Mouse (Mus musculus) urinary bladder, adult 2 months (tissue): Measurements from ENCODE around the gene Hoxd13. TPM values are rescaled to one million over a fixed set of nuclear protein-coding genes. Genes with fewer than 3 reads are reported as not detected.

ENCODE experiments used
- DNase-seq: peaks from one replicate; pipeline ENCODE4 v3.0.0; 2022; ENCODE audit warnings: low spot score
- polyA plus RNA-seq: library from polyadenylated mRNA; depleted of rRNA; stranded (reverse); fragments of >200 nt; gene quantifications from 2 replicates; pipeline ENCODE4 v1.2.3, GENCODE M21; 2012

Hoxd13 gene
- polyA plus RNA-seq, 1 experiment: 15.4 TPM

- no peak for DNase-seq
Measured at GRCm38 (mm10) chr2:74680561-74681398, 12.7 kb downstream of the Hoxd13 start.

GRCm38 (mm10) chr2:74681594-74682531 lies 13.8 kb downstream of the Hoxd13 start:
- peak; percentile 57 for DNase-seq

- peak; percentile 32 for DNase-seq
Measured at GRCm38 (mm10) chr2:74682796-74683195, 14.7 kb downstream of the Hoxd13 start.

DNA sequence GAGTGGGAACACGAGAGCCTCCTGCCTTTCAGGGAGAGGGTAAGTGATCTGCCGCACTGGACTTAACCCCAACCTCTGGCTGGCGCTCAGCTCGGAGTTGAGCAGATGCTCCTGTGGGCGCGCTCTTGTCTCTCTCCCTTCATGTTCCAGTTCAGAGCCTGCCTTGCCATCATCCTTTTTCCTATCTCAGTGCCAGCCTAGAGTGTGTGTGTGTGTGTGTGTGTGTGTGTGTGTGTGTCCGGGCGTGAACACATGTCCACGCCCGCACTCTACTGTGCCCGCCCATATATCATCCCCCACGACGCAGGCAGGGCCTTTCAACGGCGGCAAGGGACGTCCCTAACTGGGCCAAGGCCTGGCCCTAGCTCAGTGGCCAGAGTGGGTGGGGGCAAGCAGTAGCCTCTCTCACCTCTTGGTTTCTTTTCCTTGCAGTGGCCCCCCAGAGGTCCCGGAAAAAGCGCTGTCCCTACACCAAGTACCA lies 15.4 kb downstream of the Hoxd13 start:
- DNase-seq: no peak

GRCm38 (mm10) chr2:74684106-74684505 lies 16.0 kb downstream of the Hoxd13 start:
- no peak for DNase-seq

DNA sequence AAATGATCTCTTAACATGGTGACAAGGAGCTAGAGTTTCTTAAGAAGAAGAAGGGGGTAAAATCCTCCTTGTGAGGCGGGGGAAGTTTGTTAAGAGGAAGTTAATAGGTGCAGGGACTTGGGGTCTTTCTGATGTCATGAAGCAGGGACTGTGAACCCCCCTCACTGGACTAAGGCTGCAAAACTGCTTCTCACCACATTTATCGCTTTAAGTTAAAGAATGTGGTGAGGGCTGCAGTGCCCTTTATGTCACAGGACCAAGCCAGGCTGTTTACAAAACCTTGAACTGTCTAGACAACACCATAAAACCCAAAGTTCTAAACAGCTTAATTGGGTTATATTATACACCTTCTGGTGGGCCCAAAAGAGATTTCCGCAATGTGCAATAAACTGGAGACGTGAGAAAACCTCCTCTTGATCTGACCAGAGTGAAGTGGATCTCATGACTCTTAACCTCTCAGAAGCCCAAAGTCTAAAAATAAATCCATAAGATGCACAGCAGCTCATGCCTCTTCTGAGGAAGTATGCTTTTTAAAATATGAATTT lies 17.0 kb downstream of the Hoxd13 start:
- DNase-seq: no peak

- DNase-seq: no peak
Measured at GRCm38 (mm10) chr2:74686301-74686987, 18.3 kb downstream of the Hoxd13 start.

- DNase-seq: no peak
Measured at GRCm38 (mm10) chr2:74686988-74687697, 19.0 kb downstream of the Hoxd13 start.

DNA sequence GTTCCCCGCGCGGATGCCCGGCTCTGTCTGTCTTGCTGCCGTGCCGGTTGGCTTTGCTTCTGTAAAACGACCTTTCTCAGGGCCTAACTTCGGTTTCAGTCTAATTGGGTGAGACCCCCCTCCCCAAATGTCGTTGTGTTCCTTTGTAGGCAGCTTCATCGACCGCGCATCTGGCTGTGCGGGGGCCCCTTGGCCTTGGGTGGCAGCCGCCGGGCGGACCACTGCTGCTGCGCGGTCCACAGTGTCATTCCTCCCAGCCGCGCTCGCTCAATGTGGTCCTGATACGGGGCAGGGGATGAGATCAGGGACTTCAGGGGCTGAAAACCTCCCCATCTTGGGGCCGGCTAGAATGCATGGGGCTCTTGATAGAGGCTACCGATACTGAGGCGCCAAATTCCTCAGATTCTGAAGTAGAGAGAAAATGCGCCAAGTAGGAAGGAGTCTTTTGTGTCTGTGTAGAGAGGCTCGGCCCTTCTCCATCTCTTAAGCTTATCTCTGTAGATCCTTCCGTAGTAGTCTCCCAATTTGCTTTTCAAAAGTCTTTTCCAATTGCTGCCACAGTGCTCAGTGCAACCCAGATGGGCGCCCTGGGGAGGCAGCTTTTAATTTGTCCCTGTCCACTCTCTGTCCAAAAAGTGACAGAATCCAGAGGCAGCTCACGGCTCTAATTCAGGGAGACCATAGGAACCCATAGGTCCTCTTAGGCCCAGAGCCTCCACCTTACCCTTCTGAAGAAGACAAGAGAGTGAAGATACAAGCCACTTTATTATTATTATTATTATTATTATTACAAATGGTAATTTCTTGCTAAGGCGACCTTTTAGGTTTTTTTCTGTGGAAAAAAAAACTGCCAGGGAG lies 19.8 kb downstream of the Hoxd13 start:
- DNase-seq: peak; percentile 12

DNA sequence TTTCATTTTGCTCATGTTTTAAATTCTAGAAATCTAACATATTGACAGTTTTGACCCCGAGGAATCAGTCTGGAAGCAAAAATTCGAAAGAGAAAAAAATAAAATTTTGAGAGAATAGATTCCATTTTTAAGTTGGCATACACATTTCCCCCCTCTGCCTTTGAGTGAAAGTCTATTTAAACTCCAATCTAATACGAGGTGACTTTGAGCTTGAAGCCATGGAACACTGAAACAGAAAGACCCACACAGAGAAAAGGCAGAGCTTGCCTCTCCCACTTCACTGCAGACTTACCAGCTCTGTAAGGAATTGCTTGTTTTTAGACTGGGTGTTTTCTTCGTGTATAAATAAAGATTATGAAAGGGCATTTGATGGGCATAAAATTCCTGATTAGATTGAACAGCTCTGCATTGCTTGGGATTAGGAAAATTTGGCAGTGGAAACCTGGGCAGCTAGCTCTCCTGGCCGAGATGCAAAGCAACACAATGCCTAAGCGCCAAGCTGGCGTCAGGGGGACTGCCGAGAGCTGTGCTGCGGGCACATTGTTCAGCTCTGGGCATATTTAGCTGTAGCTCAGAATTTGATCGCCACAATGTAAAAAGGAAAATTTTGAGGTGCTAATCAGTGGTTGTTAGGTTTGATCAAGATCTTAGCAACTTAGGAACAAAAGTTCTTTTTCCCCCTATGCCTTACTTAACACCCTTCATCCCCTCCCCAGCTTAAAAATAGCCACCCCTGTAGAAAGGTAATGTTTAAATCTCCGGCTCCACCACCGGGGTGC lies 20.9 kb downstream of the Hoxd13 start:
- DNase-seq: peak; percentile 15

GRCm38 (mm10) chr2:74689574-74690337 lies 21.6 kb downstream of the Hoxd13 start:
- DNase-seq: peak; percentile 17

DNA sequence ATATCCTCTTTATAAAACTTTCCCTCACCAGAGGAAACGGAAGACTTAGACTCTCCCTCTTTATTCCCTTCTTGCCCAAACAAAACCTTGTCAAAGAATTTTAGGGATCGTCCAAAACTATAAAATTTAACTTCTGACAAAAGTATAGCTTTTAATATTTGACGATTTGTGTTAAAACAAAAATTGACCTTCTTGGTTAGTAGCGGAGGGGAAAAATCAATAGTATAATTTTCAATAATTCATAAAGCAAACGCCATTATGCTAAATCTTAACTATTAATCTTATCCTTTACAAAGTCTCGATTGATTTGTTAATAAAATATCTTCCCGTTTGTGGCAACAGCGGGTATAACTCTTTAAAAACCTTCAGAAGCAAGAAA lies 22.2 kb downstream of the Hoxd13 start:
- no peak for DNase-seq

- DNase-seq: peak; percentile 75
Measured at GRCm38 (mm10) chr2:74691022-74691951, 23.2 kb downstream of the Hoxd13 start, which contains the start of gene Hoxd10. Gene Hoxd10, plus strand, starts transcription at chr2:74691924.

- DNase-seq: no peak
Measured at GRCm38 (mm10) chr2:74691995-74692807, 24.1 kb downstream of the Hoxd13 start.

- no peak for DNase-seq
Measured at GRCm38 (mm10) chr2:74692808-74693431, 24.8 kb downstream of the Hoxd13 start.

DNA sequence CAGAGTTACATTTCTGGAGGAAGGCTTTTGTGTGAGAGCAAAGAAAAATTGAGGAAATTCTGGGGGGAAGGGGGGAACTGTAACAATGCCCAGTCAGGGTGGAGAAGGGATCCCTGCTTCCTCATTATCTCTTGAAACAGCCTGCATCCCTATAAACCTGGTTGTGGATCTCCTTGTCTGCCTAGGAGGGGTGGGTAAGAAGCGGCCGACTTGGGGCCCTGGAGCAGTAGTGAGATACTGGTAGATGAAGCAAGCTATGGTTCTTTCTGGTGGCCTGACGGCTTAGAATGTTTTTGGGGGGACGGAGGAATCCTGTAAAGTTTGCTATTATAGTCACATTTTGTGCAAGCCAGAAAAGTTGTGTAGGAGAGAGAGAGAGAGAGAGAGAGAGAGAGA lies 25.3 kb downstream of the Hoxd13 start:
- no peak for DNase-seq
